Mouse (Mus musculus): ENCODE data around the gene Man1a. TPM values are rescaled to one million over a fixed set of nuclear protein-coding genes. Genes with fewer than 3 reads are reported as not detected.
A peak's percentile ranks its signal among the peaks of the same experiment; 100 is the strongest.

Man1a gene
- total and polyA plus RNA-seq, 3 experiments, result 5.8 to 7.3 TPM; not detected in 1

DNA sequence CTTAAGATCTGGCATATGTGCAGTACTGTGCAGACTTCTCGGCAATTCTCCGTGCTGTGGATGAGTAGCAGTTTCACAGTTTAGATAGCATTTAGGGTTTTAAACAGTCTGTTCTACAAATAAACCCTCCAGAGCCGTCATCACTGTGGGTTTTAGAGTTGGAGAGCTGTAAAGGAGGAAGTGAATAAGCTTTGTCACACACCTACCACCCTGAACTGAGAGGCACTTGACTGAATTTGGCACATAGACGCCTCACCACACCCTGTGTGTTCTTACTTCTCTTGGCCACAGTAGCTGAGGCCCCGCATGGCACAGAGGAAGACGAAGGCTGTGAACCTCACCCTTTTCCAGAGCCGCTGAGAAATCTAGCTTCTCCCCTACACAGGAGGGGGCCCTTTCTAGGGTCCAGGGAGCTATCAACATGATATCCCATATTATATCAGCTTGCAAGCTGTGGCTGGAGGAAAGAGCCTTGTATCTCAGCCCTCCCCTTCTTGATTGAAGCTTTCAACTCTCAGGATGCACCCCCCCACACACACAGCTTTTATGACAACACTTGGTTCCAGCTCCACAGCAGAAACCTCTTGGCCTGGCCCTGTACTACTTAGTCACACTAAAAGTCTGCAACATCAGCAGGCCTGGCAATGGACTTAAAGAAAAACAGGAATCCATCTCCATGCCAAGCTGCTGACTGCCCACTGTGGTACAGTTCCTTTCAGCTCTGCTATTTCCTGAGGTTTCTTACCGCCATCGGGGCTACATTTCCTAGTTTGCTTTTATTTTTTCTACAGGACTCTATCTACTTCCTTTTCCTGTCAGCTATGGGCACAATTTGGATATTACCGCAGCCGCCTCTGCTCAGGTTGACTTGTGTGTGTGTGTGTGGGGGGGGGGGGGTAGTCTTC, 35.9 kb downstream of the Man1a start:
- no peak for TF ChIP-seq ZC3H11A (IDR thresholded peaks at IDR 0.05; ENCODE audit: low read depth, low read length)
- peak; percentile 65 to 80 for TF ChIP-seq EP300 (IDR thresholded peaks at IDR 0.05; ENCODE audit: low read depth in 1 of 2, low read length in 2 of 2)
- TF ChIP-seq MYB (IDR thresholded peaks at IDR 0.05; ENCODE audit: low read depth, low read length), result peak; percentile 73
- TF ChIP-seq SIN3A (IDR thresholded peaks at IDR 0.05; ENCODE audit: low read length), result peak; percentile 23; the same call in 1 of the 2 replicates
- 0 out of 2 replicates have a peak, but pooled peaks have one; percentile 37 for TF ChIP-seq MAZ (IDR thresholded peaks at IDR 0.05; ENCODE audit: low read depth, low read length)
- peak; percentile 79; the same call in 1 of the 2 replicates for TF ChIP-seq TBP (IDR thresholded peaks at IDR 0.05; ENCODE audit: low read depth, low read length)
- no peak; the same call in 1 of the 2 replicates for TF ChIP-seq GATA1 (IDR thresholded peaks at IDR 0.05; ENCODE audit: low read depth, low read length)
- no peak for TF ChIP-seq NELFE (IDR thresholded peaks at IDR 0.05; ENCODE audit: low read depth, low read length)
- TF ChIP-seq TCF12 (IDR thresholded peaks at IDR 0.05; ENCODE audit: low read depth, low read length), result peak; percentile 15; the same call in 1 of the 2 replicates
- no peak for TF ChIP-seq CHD1 (IDR thresholded peaks at IDR 0.05; ENCODE audit: low read depth, low read length)
- no peak for TF ChIP-seq TAL1 (IDR thresholded peaks at IDR 0.05; ENCODE audit: low read length)
- TF ChIP-seq ZNF384 (IDR thresholded peaks at IDR 0.05; ENCODE audit: low read depth, low read length), result peak; percentile 65
- TF ChIP-seq ETS1 (IDR thresholded peaks at IDR 0.05; ENCODE audit: low read depth, low read length), result peak; percentile 80
- TF ChIP-seq MYC (IDR thresholded peaks at IDR 0.05; ENCODE audit: low read depth, low read length), result peak; percentile 19; the same call in 1 of the 2 replicates
- 0 out of 2 replicates have a peak, but pooled peaks have one; percentile 35 for TF ChIP-seq ZMIZ1 (IDR thresholded peaks at IDR 0.05; ENCODE audit: low read depth, low read length)
- peak; percentile 14 to 49; a peak in 2 of 4 replicates for TF ChIP-seq POLR2A (IDR thresholded peaks at IDR 0.05; ENCODE audit: control insufficient read depth in 1 of 2, insufficient read depth in 1 of 2, low read depth in 1 of 2, low read length in 2 of 2, poor library complexity in 1 of 2)
- peak; percentile 90 for TF ChIP-seq MAX (IDR thresholded peaks at IDR 0.05; ENCODE audit: low read length)
- TF ChIP-seq MAFK (IDR thresholded peaks at IDR 0.05; ENCODE audit: borderline replicate concordance, low read depth, low read length), result no peak; the same call in 1 of the 2 replicates
- Histone ChIP-seq H3K9ac (ENCODE audit: control insufficient read depth, low read depth, low read length, poor library complexity, severe bottlenecking) (peak overlapping the region; percentile 68), H3K9me3 (replicated peaks; ENCODE audit: insufficient read depth, low read length) (no peaks in the 10 kb centered on the region), H3K36me3 (ENCODE audit: control insufficient read depth in 1 of 2, insufficient read depth in 2 of 2, low read length in 2 of 2) (peaks cover 0 to 56% of the 10 kb centered on the region in 2 experiments; a peak in 2 of 4 replicates), H3K4me1 (ENCODE audit: control insufficient read depth in 1 of 2, insufficient read depth in 2 of 2, low read length in 2 of 2) (peaks cover 32 to 47% of the 10 kb centered on the region in 2 experiments), H3K27ac (ENCODE audit: control insufficient read depth, low read depth, low read length) (peak overlapping the region; percentile 97), H3K79me2 (ENCODE audit: control insufficient read depth, insufficient read depth, low read length, poor library complexity) (no peaks in the 10 kb centered on the region), H3K27me3 (ENCODE audit: control insufficient read depth in 1 of 2, insufficient read depth in 2 of 2, low read length in 2 of 2) (no peaks in the 10 kb centered on the region), H3K4me3 (ENCODE audit: control insufficient read depth in 1 of 2, insufficient read depth in 1 of 2, low read depth in 2 of 2, low read length in 2 of 2) (peak overlapping the region; percentile 46 to 60)
- peak; percentile 92 for DNase-seq (ENCODE audit: low read depth, low spot score)

DNA sequence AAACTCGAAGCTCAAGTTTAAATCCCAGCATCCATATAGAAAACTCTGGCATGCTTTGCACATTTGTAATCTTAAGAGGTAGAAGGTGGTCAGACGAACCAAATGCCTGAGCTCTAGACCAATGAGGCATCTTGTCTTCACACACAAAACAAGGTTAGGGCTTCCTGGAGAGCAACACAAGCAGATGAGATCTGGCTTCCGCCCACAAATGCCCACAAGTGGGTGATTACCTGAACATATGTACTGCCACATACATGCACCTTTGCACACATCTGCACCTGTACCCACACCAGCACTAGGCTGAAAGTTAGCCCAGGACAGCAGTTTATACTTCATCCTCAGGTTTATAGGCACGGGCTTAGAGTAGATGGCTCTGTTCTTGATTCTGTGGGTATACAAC, 36.7 kb downstream of the Man1a start:
- Histone ChIP-seq H3K4me1 (ENCODE audit: control insufficient read depth in 1 of 2, insufficient read depth in 2 of 2, low read length in 2 of 2) (peaks cover 34 to 49% of the 10 kb centered on the region in 2 experiments), H3K4me3 (ENCODE audit: control insufficient read depth in 1 of 2, insufficient read depth in 1 of 2, low read depth in 2 of 2, low read length in 2 of 2) (peak overlapping the region; percentile 46 to 60), H3K9me3 (replicated peaks; ENCODE audit: insufficient read depth, low read length) (no peaks in the 10 kb centered on the region), H3K27ac (ENCODE audit: control insufficient read depth, low read depth, low read length) (peak overlapping the region; percentile 97), H3K36me3 (ENCODE audit: control insufficient read depth in 1 of 2, insufficient read depth in 2 of 2, low read length in 2 of 2) (peaks cover 0 to 59% of the 10 kb centered on the region in 2 experiments; a peak in 2 of 4 replicates), H3K27me3 (ENCODE audit: control insufficient read depth in 1 of 2, insufficient read depth in 2 of 2, low read length in 2 of 2) (no peaks in the 10 kb centered on the region), H3K79me2 (ENCODE audit: control insufficient read depth, insufficient read depth, low read length, poor library complexity) (no peaks in the 10 kb centered on the region), H3K9ac (ENCODE audit: control insufficient read depth, low read depth, low read length, poor library complexity, severe bottlenecking) (peak overlapping the region; percentile 68)
- TF ChIP-seq NELFE (IDR thresholded peaks at IDR 0.05; ENCODE audit: low read depth, low read length) (0 out of 2 replicates have a peak, but pooled peaks have one; percentile 12), USF2 (IDR thresholded peaks at IDR 0.05; ENCODE audit: borderline replicate concordance in 1 of 2, insufficient read depth in 1 of 2, low read depth in 1 of 2, low read length in 2 of 2) (no peak)
- peak; percentile 62 for DNase-seq (ENCODE audit: low read depth, low spot score)

All from MEL (cell line).